Mouse (Mus musculus): ENCODE measurements at regions not wholly inside any gene's neighbourhood (a gene's known extent, or its start where the extent isn't known, plus 50 kb on each side); places are given as distances from the start of the nearest gene placed in this dataset.

GRCm38 (mm10) chr13:81860683-81861082 lies 77.8 kb downstream of the Cetn3 start:
- no peak for TF ChIP-seq CTCF (conservative IDR thresholded peaks at IDR 0.05; ENCODE audit: insufficient read depth, insufficient read length, low read depth, low read length)
- TF ChIP-seq POLR2A (IDR thresholded peaks at IDR 0.05; ENCODE audit: low read depth, low read length) = no peak

All from kidney, adult 2 months (tissue).